ENCODE assay signal across 12 mouse cellular contexts in the genomic region with DNA sequence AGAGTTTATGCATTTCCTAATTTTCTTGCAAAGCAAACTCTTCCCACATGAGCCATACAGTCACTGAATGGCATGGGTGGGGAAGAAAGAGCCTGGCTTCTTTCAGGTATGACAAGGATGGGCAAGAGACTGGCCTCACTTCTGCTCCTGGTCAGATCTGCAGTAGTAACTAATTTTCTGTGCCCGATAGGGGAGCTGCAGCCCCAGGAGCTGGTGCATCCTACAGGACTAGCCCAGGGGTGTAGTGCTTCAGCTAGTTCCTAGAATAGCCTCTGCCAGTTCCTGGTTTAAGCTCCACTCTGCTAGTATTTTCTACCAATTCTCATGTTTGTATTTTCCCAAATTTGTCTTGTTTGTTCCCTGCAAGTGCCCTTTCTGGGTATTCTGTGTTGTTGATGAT. TPM values are rescaled to one million over a fixed set of nuclear protein-coding genes. Genes with fewer than 3 reads are reported as not detected.
DNase-seq lines count a peak whose midpoint lies in the region; TF ChIP-seq lines count a peak whose summit lies in the region.
"Had no signal": no experiment of that assay in that cellular context is flagged by ENCODE, and none has a peak within 500 bp of the region (broad histone marks: within the 10 kb centered on the region; RNA-seq: fewer than 3 reads in every experiment).

No protein-coding gene starts in this region.

- WGBS in heart, adult 2 months: 21% methylated on average over 1 of the region's 1 CpGs

- TF ChIP-seq CTCF in heart, adult 2 months (IDR thresholded peaks at IDR 0.05): peak; percentile 29; the same call in 1 of the 2 replicates
- peak; percentile 31 for TF ChIP-seq CTCF in left cerebral cortex, adult 2 months (IDR thresholded peaks at IDR 0.05)

- no peak for TF ChIP-seq POLR2A in heart, adult 2 months (IDR thresholded peaks at IDR 0.05; ENCODE audit: insufficient read depth, low read depth, low read length)

- no peaks in the 10 kb centered on the region for H3K79me2 ChIP-seq in heart, adult 2 months (replicated peaks; ENCODE audit: control insufficient read depth, insufficient read depth, low read length)

- intact Hi-C loops in heart, adult 2 months (cut with DNase I): no loop called here
- intact Hi-C loops in heart, postnatal 36 days (cut with DNase I): no loop called here
- intact Hi-C loops in left cerebral cortex, adult 2 months (cut with DNase I): no loop called here

- no peaks in the 10 kb centered on the region for H3K4me1 ChIP-seq in heart, adult 2 months (ENCODE audit: control insufficient read depth, insufficient read depth, low read length)
- H3K4me1 ChIP-seq: embryonic facial prominence, embryonic 10.5 days had no signal

- H3K9ac ChIP-seq in heart, adult 2 months (ENCODE audit: low read depth, low read length): no peak overlapping the region
- H3K9ac ChIP-seq: lung, embryonic 14.5 days had no signal

- no peak for DNase-seq in heart, adult 2 months
- DNase-seq in heart, postnatal 36 days: no peak
- no peak for DNase-seq in left cerebral cortex, adult 2 months (ENCODE audit: extremely low spot score in 1 of 2, low spot score in 2 of 2)
- no peak for DNase-seq in left cerebral cortex, adult 9 months (ENCODE audit: low spot score in 2 of 2)
- DNase-seq in right cerebral cortex, postnatal 14 days: peak; percentile 33
- DNase-seq in right cerebral cortex, postnatal 36 days (ENCODE audit: low spot score in 2 of 2): no peak
- no peak for DNase-seq in urinary bladder, postnatal 25 days (ENCODE audit: low spot score)
- DNase-seq in cerebellum, postnatal 25 days: no peak
- DNase-seq: cerebellum, adult 8-10 months; lung, embryonic 14.5 days; right cerebral cortex, adult 18-20 months had no signal

- no peaks in the 10 kb centered on the region for H3K27me3 ChIP-seq in heart, adult 2 months (ENCODE audit: control insufficient read depth, insufficient read depth, low read length)

- no peak overlapping the region for H3K4me3 ChIP-seq in heart, adult 2 months
- no peak overlapping the region for H3K4me3 ChIP-seq in left cerebral cortex, adult 2 months
- H3K4me3 ChIP-seq: embryonic facial prominence, embryonic 10.5 days had no signal

- H3K36me3 ChIP-seq in heart, adult 2 months (ENCODE audit: control insufficient read depth, insufficient read depth, low read length): no peaks in the 10 kb centered on the region

- no peak overlapping the region for H3K27ac ChIP-seq in heart, adult 2 months
- H3K27ac ChIP-seq in left cerebral cortex, adult 2 months: no peak overlapping the region; the same call in 1 of the 2 replicates
- H3K27ac ChIP-seq: embryonic facial prominence, embryonic 10.5 days had no signal

- no peak for TF ChIP-seq EP300 in heart, adult 2 months (IDR thresholded peaks at IDR 0.05; ENCODE audit: insufficient read depth, low read depth, low read length)

RNA-seq across cellular contexts. Expression of gene Fcho2, which starts 18.9 kb away (rescaled TPM):
- 10 to 100 TPM; 35.4 to 37.6 TPM for total RNA-seq in heart, adult 2 months (2021)
- polyA plus RNA-seq in heart, adult 2 months (2012; rRNA removed): 11.8 and 17.0 TPM in 2 replicates
- total RNA-seq in heart, postnatal 36 days (2021): 10 to 100 TPM; 40.8 to 43.3 TPM
- 10 to 100 TPM; 36.6 to 40.8 TPM for total RNA-seq in left cerebral cortex, adult 2 months (2021)
